Mouse (Mus musculus): Measurements from ENCODE around the gene Serp2. TPM values are rescaled to one million over a fixed set of nuclear protein-coding genes. Genes with fewer than 3 reads are reported as not detected.

The Serp2 gene
- polyA plus RNA-seq, 1 experiment from 2014 or later = 47.3 TPM

GRCm38 (mm10) chr14:76581974-76582922 is 25.6 kb upstream of the Serp2 start:
- no peak for DNase-seq (ENCODE audit: low spot score, missing footprints)
- H3K27ac ChIP-seq (ENCODE audit: low read depth, low read length) = no peak overlapping the region
- H3K4me3 ChIP-seq (ENCODE audit: low read depth, low read length) = no peak overlapping the region
- 91% methylated on average over 6 of the region's 6 CpGs for WGBS
- ATAC-seq (ENCODE audit: low FRiP score) = no peak
- no peaks in the 10 kb centered on the region for H3K9me3 ChIP-seq (ENCODE audit: control insufficient read depth, low read length)
- H3K9ac ChIP-seq (ENCODE audit: low read length) = no peak overlapping the region
- H3K4me1 ChIP-seq (ENCODE audit: control insufficient read depth, insufficient read depth, low read length) = no peaks in the 10 kb centered on the region
- H3K36me3 ChIP-seq (ENCODE audit: control insufficient read depth, insufficient read depth, low read length) = no peaks in the 10 kb centered on the region
- H3K4me2 ChIP-seq = no peak overlapping the region
- no peaks in the 10 kb centered on the region for H3K27me3 ChIP-seq (ENCODE audit: control insufficient read depth, insufficient read depth, low read length)

GRCm38 (mm10) chr14:76579660-76580061 is 23.0 kb upstream of the Serp2 start:
- H3K4me1 ChIP-seq (ENCODE audit: control insufficient read depth, insufficient read depth, low read length) = no peaks in the 10 kb centered on the region
- ATAC-seq (ENCODE audit: low FRiP score) = no peak
- no peak overlapping the region for H3K27ac ChIP-seq (ENCODE audit: low read depth, low read length)
- H3K4me2 ChIP-seq = no peak overlapping the region
- no peaks in the 10 kb centered on the region for H3K36me3 ChIP-seq (ENCODE audit: control insufficient read depth, insufficient read depth, low read length)
- no peak overlapping the region for H3K4me3 ChIP-seq (ENCODE audit: low read depth, low read length)
- WGBS = 82% methylated on average over 2 of the region's 2 CpGs
- DNase-seq (ENCODE audit: low spot score, missing footprints) = no peak
- H3K27me3 ChIP-seq (ENCODE audit: control insufficient read depth, insufficient read depth, low read length) = no peaks in the 10 kb centered on the region
- no peak overlapping the region for H3K9ac ChIP-seq (ENCODE audit: low read length)
- no peaks in the 10 kb centered on the region for H3K9me3 ChIP-seq (ENCODE audit: control insufficient read depth, low read length)

GRCm38 (mm10) chr14:76577840-76578239 is 21.2 kb upstream of the Serp2 start:
- Histone ChIP-seq H3K9ac (ENCODE audit: low read length) (no peak overlapping the region), H3K4me3 (ENCODE audit: low read depth, low read length) (no peak overlapping the region), H3K4me2 (no peak overlapping the region), H3K9me3 (ENCODE audit: control insufficient read depth, low read length) (no peaks in the 10 kb centered on the region), H3K27ac (ENCODE audit: low read depth, low read length) (no peak overlapping the region), H3K27me3 (ENCODE audit: control insufficient read depth, insufficient read depth, low read length) (no peaks in the 10 kb centered on the region), H3K36me3 (ENCODE audit: control insufficient read depth, insufficient read depth, low read length) (no peaks in the 10 kb centered on the region), H3K4me1 (ENCODE audit: control insufficient read depth, insufficient read depth, low read length) (no peaks in the 10 kb centered on the region)
- DNase-seq (ENCODE audit: low spot score, missing footprints) (no peak), ATAC-seq (ENCODE audit: low FRiP score) (no peak)
- 80% methylated on average over 2 of the region's 2 CpGs for WGBS

GRCm38 (mm10) chr14:76570292-76570691 is 13.6 kb upstream of the Serp2 start:
- no peak overlapping the region for H3K9ac ChIP-seq (ENCODE audit: low read length)
- no peak overlapping the region for H3K4me2 ChIP-seq
- ATAC-seq (ENCODE audit: low FRiP score) = no peak
- H3K36me3 ChIP-seq (ENCODE audit: control insufficient read depth, insufficient read depth, low read length) = no peaks in the 10 kb centered on the region
- no peaks in the 10 kb centered on the region for H3K27me3 ChIP-seq (ENCODE audit: control insufficient read depth, insufficient read depth, low read length)
- DNase-seq (ENCODE audit: low spot score, missing footprints) = no peak
- no peaks in the 10 kb centered on the region for H3K4me1 ChIP-seq (ENCODE audit: control insufficient read depth, insufficient read depth, low read length)
- 86% methylated on average over 7 of the region's 7 CpGs for WGBS
- H3K9me3 ChIP-seq (ENCODE audit: control insufficient read depth, low read length) = no peaks in the 10 kb centered on the region
- no peak overlapping the region for H3K4me3 ChIP-seq (ENCODE audit: low read depth, low read length)
- no peak overlapping the region for H3K27ac ChIP-seq (ENCODE audit: low read depth, low read length)

- no peaks in the 10 kb centered on the region for H3K36me3 ChIP-seq (ENCODE audit: control insufficient read depth, insufficient read depth, low read length)
- no peak overlapping the region for H3K27ac ChIP-seq (ENCODE audit: low read depth, low read length)
- 73% methylated on average over 9 of the region's 9 CpGs for WGBS
- H3K9me3 ChIP-seq (ENCODE audit: control insufficient read depth, low read length) = no peaks in the 10 kb centered on the region
- H3K4me3 ChIP-seq (ENCODE audit: low read depth, low read length) = no peak overlapping the region
- H3K4me2 ChIP-seq = no peak overlapping the region
- H3K4me1 ChIP-seq (ENCODE audit: control insufficient read depth, insufficient read depth, low read length) = no peaks in the 10 kb centered on the region
- H3K9ac ChIP-seq (ENCODE audit: low read length) = no peak overlapping the region
- no peak for DNase-seq (ENCODE audit: low spot score, missing footprints)
- H3K27me3 ChIP-seq (ENCODE audit: control insufficient read depth, insufficient read depth, low read length) = no peaks in the 10 kb centered on the region
- no peak for ATAC-seq (ENCODE audit: low FRiP score)
Observed at GRCm38 (mm10) chr14:76569271-76569961, 12.7 kb upstream of the Serp2 start.

- DNase-seq (ENCODE audit: low spot score, missing footprints) = no peak
- no peaks in the 10 kb centered on the region for H3K27me3 ChIP-seq (ENCODE audit: control insufficient read depth, insufficient read depth, low read length)
- H3K4me3 ChIP-seq (ENCODE audit: low read depth, low read length) = no peak overlapping the region
- ATAC-seq (ENCODE audit: low FRiP score) = no peak
- H3K4me2 ChIP-seq = no peak overlapping the region
- H3K27ac ChIP-seq (ENCODE audit: low read depth, low read length) = no peak overlapping the region
- no peak overlapping the region for H3K9ac ChIP-seq (ENCODE audit: low read length)
- WGBS = 88% methylated on average over 9 of the region's 9 CpGs
- no peaks in the 10 kb centered on the region for H3K9me3 ChIP-seq (ENCODE audit: control insufficient read depth, low read length)
- no peaks in the 10 kb centered on the region for H3K36me3 ChIP-seq (ENCODE audit: control insufficient read depth, insufficient read depth, low read length)
- H3K4me1 ChIP-seq (ENCODE audit: control insufficient read depth, insufficient read depth, low read length) = no peaks in the 10 kb centered on the region
Observed at GRCm38 (mm10) chr14:76568548-76568947, 11.9 kb upstream of the Serp2 start.

- 55% methylated on average over 1 of the region's 1 CpGs for WGBS
- Histone ChIP-seq H3K9me3 (ENCODE audit: control insufficient read depth, low read length) (no peaks in the 10 kb centered on the region), H3K27me3 (ENCODE audit: control insufficient read depth, insufficient read depth, low read length) (no peaks in the 10 kb centered on the region), H3K4me1 (ENCODE audit: control insufficient read depth, insufficient read depth, low read length) (no peaks in the 10 kb centered on the region), H3K4me3 (ENCODE audit: low read depth, low read length) (no peak overlapping the region), H3K36me3 (ENCODE audit: control insufficient read depth, insufficient read depth, low read length) (no peaks in the 10 kb centered on the region), H3K4me2 (no peak overlapping the region), H3K27ac (ENCODE audit: low read depth, low read length) (no peak overlapping the region), H3K9ac (ENCODE audit: low read length) (no peak overlapping the region)
- no peak for DNase-seq (ENCODE audit: low spot score, missing footprints)
- no peak for ATAC-seq (ENCODE audit: low FRiP score)
Observed at GRCm38 (mm10) chr14:76567280-76567679, 10.6 kb upstream of the Serp2 start.

- WGBS = 91% methylated on average over 8 of the region's 8 CpGs
- H3K36me3 ChIP-seq (ENCODE audit: control insufficient read depth, insufficient read depth, low read length) = no peaks in the 10 kb centered on the region
- no peaks in the 10 kb centered on the region for H3K27me3 ChIP-seq (ENCODE audit: control insufficient read depth, insufficient read depth, low read length)
- H3K9ac ChIP-seq (ENCODE audit: low read length) = no peak overlapping the region
- ATAC-seq (ENCODE audit: low FRiP score) (no peak), DNase-seq (ENCODE audit: low spot score, missing footprints) (no peak)
- H3K4me3 ChIP-seq (ENCODE audit: low read depth, low read length) = no peak overlapping the region
- no peaks in the 10 kb centered on the region for H3K9me3 ChIP-seq (ENCODE audit: control insufficient read depth, low read length)
- no peak overlapping the region for H3K27ac ChIP-seq (ENCODE audit: low read depth, low read length)
- H3K4me1 ChIP-seq (ENCODE audit: control insufficient read depth, insufficient read depth, low read length) = no peaks in the 10 kb centered on the region
- H3K4me2 ChIP-seq = no peak overlapping the region
Observed at GRCm38 (mm10) chr14:76566711-76567110, 10.0 kb upstream of the Serp2 start.

GRCm38 (mm10) chr14:76566193-76566592 is 9.5 kb upstream of the Serp2 start:
- DNase-seq (ENCODE audit: low spot score, missing footprints) = no peak
- Histone ChIP-seq H3K4me1 (ENCODE audit: control insufficient read depth, insufficient read depth, low read length) (no peaks in the 10 kb centered on the region), H3K4me3 (ENCODE audit: low read depth, low read length) (no peak overlapping the region), H3K9me3 (ENCODE audit: control insufficient read depth, low read length) (no peaks in the 10 kb centered on the region), H3K36me3 (ENCODE audit: control insufficient read depth, insufficient read depth, low read length) (no peaks in the 10 kb centered on the region), H3K4me2 (no peak overlapping the region), H3K27ac (ENCODE audit: low read depth, low read length) (no peak overlapping the region), H3K9ac (ENCODE audit: low read length) (no peak overlapping the region), H3K27me3 (ENCODE audit: control insufficient read depth, insufficient read depth, low read length) (no peaks in the 10 kb centered on the region)
- no peak for ATAC-seq (ENCODE audit: low FRiP score)
- WGBS = 93% methylated on average over 4 of the region's 4 CpGs

Data from midbrain, embryonic 11.5 days (tissue).